Mouse (Mus musculus): ENCODE data around the gene 1700034J05Rik.

Gene 1700034J05Rik

GRCm38 (mm10) chr6:146918341-146918740 is 35.9 kb downstream of the 1700034J05Rik start:
- no peak for DNase-seq (ENCODE audit: low read depth)

DNA sequence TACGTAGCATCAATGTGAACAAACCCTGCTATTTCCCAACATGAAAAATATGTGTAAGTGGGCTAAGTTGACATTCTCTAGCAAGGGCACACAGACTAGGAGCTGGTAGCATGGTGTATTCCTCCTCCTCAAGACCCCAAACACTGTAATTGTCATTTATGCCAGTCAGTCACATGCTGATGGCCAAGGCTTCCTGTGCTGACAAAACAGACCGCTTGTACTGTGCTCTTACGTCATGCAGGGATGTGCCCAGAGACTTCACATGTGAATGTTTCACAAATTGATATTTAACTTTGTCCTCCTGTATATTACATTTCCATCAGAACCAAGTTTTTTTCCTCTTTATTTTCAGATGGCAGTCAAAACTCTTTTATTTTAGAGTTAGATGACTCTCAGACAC is 36.8 kb downstream of the 1700034J05Rik start:
- DNase-seq (ENCODE audit: low read depth) = no peak

GRCm38 (mm10) chr6:146915808-146916207 is 38.4 kb downstream of the 1700034J05Rik start:
- no peak for DNase-seq (ENCODE audit: low read depth)

- no peak for DNase-seq (ENCODE audit: low read depth)
Observed at GRCm38 (mm10) chr6:146913489-146914198, 40.6 kb downstream of the 1700034J05Rik start.

- no peak for DNase-seq (ENCODE audit: low read depth)
Observed at GRCm38 (mm10) chr6:146912835-146913488, 41.3 kb downstream of the 1700034J05Rik start.

DNA sequence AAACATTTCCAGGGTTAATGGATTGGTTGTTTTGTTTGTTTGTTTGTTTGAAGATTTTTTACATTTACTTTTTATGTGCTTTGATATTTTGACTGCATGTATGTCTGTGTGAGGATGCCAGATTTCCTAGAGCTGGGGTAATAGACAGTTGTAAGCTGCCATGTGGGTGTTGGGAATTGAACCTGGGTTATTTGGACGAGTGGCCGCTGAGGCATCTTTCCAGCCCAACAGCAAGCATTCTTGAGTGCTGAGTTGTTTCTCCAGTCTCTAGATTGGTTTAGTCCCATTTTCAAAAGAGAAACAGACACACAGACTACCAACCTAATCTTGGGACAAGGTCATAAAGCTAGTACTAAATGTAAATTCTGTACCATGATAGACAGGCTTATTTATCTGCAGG is 43.4 kb downstream of the 1700034J05Rik start:
- DNase-seq (ENCODE audit: low read depth) = peak; percentile 43

DNA sequence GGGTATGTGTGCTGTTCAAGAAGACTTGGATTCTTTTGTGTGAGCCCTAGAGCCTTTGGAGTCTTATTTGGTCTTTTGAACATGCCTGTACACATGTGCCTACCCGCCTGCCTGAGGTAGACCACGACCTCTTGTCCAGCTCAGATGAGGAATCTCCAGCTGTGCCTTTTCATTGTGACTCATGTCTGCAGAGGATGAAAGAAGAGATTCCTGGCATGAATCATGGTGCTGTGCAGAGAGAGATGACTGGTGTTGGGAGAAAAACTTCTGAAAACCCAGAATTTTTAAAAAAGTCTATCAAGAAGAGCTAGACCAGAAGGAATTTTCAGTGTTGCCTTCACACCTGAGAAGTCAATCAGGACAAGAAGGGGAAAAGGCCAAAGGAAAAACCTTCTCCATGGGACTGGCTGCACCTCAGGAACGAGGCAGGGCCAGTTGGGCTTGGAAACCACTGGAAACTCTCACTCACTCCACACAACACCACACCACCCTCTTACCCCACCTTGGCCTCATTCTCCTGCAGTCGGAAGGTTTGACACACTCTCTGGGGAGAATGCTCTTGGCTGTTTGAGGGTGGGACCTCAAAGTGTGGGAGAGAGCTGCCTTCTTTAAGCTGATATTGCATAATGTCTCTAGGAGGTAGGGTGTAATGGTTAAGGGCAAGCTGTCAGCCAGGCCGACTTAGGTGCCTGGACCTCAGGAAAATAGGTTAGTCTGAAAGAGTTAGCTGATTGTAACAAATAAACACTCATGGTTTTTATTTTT is 44.3 kb downstream of the 1700034J05Rik start:
- DNase-seq (ENCODE audit: low read depth) = peak; percentile 77

DNA sequence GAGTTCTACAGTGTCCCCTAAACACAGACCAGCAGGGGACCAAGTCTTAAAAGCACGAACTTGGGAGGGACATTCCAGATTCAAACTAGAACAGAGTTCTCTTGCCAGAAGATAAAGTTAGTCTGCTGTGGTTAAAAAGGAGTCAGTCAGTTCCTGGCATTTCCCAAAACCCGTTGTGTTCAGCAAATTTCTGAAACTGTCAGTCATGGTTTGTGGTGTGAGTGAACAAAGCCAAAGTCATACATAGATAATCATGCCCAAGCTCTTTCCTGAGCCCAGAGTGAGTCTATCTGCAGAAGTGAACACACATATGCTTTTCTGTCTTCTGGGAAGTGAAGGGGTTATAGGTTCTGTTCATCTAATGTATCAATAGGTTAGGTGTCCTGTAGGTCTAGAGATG is 45.4 kb downstream of the 1700034J05Rik start:
- peak; percentile 73 for DNase-seq (ENCODE audit: low read depth)

DNA sequence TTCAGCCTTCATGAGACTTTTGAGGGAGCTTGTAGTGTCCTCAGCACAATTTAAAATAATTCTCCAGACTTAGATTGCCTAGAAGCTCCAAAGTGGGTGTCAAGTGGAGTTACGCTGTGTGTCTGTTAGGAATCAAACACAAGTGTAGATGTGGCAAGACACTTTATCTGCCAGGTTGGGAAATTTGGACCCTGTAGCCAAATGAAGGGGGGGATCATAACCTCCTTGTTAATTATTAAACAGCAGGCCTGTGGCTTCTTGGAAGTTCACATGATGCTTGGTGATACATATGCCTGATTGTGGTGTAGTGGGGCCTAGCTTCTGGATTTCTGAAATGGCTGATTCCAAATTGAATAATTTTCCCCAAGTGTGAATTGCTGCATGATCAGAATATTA is 46.4 kb downstream of the 1700034J05Rik start:
- DNase-seq (ENCODE audit: low read depth) = no peak

DNA sequence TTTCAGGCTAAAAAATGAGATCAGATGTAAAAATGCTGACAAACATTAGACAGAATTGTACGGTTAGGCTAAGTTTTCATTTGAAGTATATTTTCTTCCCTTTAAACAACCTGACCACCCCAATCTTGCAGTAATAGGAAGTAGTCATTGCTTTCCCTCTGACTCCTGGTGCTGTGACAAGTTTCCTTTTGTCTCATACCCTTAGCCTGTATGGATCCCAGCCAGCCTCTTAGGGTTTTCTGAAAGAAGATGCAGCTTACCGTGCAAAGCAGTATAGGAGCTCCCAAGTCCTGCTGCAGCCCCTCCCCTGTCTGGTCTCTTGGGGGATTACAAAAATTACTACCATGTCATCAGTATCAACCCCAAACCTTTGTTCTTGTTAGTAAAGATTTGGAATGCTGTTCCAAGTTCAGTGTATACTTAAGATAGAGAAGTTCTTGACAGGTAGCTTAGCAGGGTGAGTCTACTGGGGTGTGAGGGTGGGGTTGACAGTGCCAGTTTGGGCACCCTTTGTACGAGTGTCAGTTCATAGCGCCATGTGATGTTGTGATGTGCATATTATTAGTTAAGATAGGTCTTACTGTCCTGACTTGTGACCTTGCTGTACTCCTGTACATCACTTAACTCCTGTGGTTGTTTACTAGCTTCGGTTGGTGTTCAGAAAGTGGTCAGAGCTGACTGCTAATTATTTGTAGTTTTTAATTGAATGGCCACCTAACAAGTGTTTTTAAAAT is 47.0 kb downstream of the 1700034J05Rik start:
- no peak for DNase-seq (ENCODE audit: low read depth)

- DNase-seq (ENCODE audit: low read depth) = no peak
Observed at GRCm38 (mm10) chr6:146906000-146906786, 48.0 kb downstream of the 1700034J05Rik start.

- no peak for DNase-seq (ENCODE audit: low read depth)
Observed at GRCm38 (mm10) chr6:146904707-146905106, 49.5 kb downstream of the 1700034J05Rik start.

- DNase-seq (ENCODE audit: low read depth) = no peak
Observed at GRCm38 (mm10) chr6:146903632-146904031, 50.6 kb downstream of the 1700034J05Rik start.

GRCm38 (mm10) chr6:146901929-146902328 is 52.3 kb downstream of the 1700034J05Rik start:
- DNase-seq (ENCODE audit: low read depth) = no peak

Measured in NIH3T3 (cell line).